Mouse (Mus musculus) liver, embryonic 12.5 days (tissue): ENCODE results near the gene Vhl. TPM values are rescaled to one million over a fixed set of nuclear protein-coding genes. Genes with fewer than 3 reads are reported as not detected.
A peak's percentile ranks its signal among the peaks of the same experiment; 100 is the strongest.

ENCODE experiments used
- ATAC-seq: fragments of 200-750 bp; cut with Nextera tagmentation; 2 replicates; pipeline ENCODE4 v1.8.0; 2017; ENCODE audit warnings: moderate number of reproducible peaks, mild to moderate bottlenecking, moderate library complexity
- H3K27ac ChIP-seq: fragments of 300-500 bp; sonication (generic); 2 replicates; pipeline ENCODE4 v1.5.1; 2016; ENCODE audit warnings: mild to moderate bottlenecking
- H3K27me3 ChIP-seq: fragments of 300-500 bp; sonication (generic); replicated peaks from 2 replicates; pipeline ENCODE4 v1.6.1; 2016; ENCODE audit warnings: mild to moderate bottlenecking, moderate library complexity
- H3K36me3 ChIP-seq: fragments of 300-500 bp; sonication (generic); 2 replicates; pipeline ENCODE4 v1.6.1; 2016; ENCODE audit warnings: mild to moderate bottlenecking, moderate library complexity
- H3K4me1 ChIP-seq: fragments of 300-500 bp; sonication (generic); 2 replicates; pipeline ENCODE4 v1.6.1; 2016
- H3K4me2 ChIP-seq: fragments of 300-500 bp; sonication (generic); 2 replicates; pipeline ENCODE4 v1.6.1; 2016; ENCODE audit warnings: mild to moderate bottlenecking, moderate library complexity
- H3K4me3 ChIP-seq: fragments of 300-500 bp; sonication (generic); 2 replicates; pipeline ENCODE4 v1.5.1; 2016; ENCODE audit warnings: mild to moderate bottlenecking, moderate library complexity
- H3K9ac ChIP-seq: fragments of 300-500 bp; sonication (generic); 2 replicates; pipeline ENCODE4 v1.6.1; 2016; ENCODE audit warnings: mild to moderate bottlenecking, moderate library complexity
- H3K9me3 ChIP-seq: fragments of 300-500 bp; sonication (generic); replicated peaks from 2 replicates; pipeline ENCODE4 v1.6.1; 2016; ENCODE audit warnings: mild to moderate bottlenecking, moderate library complexity
- WGBS: fragments of 180-500 bp; shearing (Covaris S2); methylation state at CpG from one replicate; pipeline ENCODE4 v1.1.7; 2016; ENCODE audit not compliant: insufficient replicate concordance; 5-methylcytosine and 5-hydroxymethylcytosine counted together
- polyA plus RNA-seq: library from polyadenylated mRNA; unstranded; fragments of >200 nt; fragmentation: Nextera tagmentation; extraction: Ambion mirVana; gene quantifications from 2 replicates; pipeline ENCODE4 v1.2.1, GENCODE M21; 2016

Vhl gene
- polyA plus RNA-seq, 1 experiment from 2014 or later: 14.8 TPM

DNA sequence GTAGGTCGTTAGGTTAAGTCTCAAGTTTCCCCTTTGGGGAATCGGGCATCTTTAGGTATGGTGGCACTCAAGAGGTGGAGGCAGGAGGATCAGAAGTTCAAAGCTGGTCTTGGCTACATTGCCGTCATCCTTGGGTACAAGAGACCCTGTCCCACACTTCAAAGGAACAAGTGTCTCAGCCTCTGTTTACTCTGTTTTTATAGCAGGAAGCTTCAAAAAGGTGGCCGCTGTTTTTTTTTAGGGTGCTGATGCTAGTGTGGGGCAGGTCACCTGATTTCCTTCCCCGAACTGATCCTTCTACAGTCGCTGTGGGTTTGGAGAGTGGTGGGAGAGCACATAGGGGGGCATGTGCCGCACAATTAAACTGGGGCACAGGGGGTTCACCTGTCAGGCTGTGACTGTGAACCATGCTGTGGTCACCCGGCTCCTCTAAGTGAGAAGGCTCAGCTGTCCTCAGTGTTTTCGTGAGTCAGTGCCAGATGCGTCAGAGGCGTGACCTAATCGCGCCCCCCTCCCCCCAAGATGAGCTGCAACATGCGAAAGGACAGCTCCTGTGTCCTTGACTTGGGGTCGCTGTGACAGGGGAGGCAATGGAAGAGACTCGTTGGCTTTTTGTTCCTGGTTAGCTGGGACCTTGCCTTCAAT, 31.1 kb downstream of the Vhl start:
- Histone ChIP-seq H3K9me3 (no peaks in the 10 kb centered on the region), H3K36me3 (0 out of 2 replicates have a peak, but pooled peaks cover 4% of the 10 kb centered on the region), H3K27me3 (no peaks in the 10 kb centered on the region), H3K9ac (no peak overlapping the region), H3K4me1 (peaks cover 43% of the 10 kb centered on the region), H3K4me3 (no peak overlapping the region), H3K27ac (no peak overlapping the region), H3K4me2 (no peak overlapping the region)
- 65% methylated on average over 16 of the region's 16 CpGs for WGBS
- ATAC-seq: no peak

DNA sequence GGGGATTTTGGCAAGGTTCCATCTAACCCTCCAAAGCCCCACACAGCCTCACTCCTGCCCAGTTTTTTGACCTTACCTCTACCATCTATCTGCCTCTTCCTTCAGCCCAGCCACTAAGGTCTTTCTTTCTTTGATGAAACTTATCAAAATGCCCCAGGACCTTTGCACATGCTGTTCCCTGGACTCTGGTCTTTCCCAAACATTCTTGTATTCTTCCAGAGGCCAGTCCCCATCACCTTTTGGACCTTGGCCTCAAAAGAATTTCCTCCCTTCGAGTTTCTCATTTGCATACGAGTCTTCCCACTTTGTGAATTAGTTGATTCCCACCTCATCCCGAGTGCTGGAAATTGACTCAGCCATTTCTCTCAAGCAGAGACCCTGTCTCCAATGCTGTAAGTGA, 31.7 kb downstream of the Vhl start:
- Histone ChIP-seq H3K27ac (no peak overlapping the region), H3K9me3 (no peaks in the 10 kb centered on the region), H3K9ac (no peak overlapping the region), H3K4me2 (no peak overlapping the region), H3K27me3 (no peaks in the 10 kb centered on the region), H3K4me1 (peaks cover 44% of the 10 kb centered on the region), H3K36me3 (0 out of 2 replicates have a peak, but pooled peaks cover 4% of the 10 kb centered on the region), H3K4me3 (no peak overlapping the region)
- 81% methylated on average over 3 of the region's 3 CpGs for WGBS
- no peak for ATAC-seq

DNA sequence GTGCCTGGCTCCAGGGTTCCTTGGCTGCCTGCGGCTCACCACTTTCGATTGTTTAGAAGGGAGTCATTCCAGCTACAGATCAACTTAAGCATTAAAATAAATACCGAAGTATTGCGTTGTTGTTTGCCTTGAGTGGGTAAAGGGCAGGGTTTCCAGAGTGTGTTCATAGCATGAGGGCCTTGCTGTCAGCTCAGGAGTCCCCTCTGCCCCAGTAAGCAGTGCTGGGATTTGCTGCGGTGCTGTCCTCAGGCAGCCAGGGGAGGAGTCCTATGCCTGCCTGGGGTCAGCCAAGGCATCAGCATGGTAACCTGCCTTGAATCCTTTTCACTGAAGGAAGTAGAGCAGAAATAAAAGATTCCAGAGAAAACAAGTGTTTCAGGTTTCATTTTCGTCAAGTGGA, 33.1 kb downstream of the Vhl start:
- H3K9me3 ChIP-seq: no peaks in the 10 kb centered on the region
- no peak overlapping the region for H3K27ac ChIP-seq
- H3K36me3 ChIP-seq: 0 out of 2 replicates have a peak, but pooled peaks cover 4% of the 10 kb centered on the region
- H3K9ac ChIP-seq: no peak overlapping the region
- no peaks in the 10 kb centered on the region for H3K27me3 ChIP-seq
- H3K4me2 ChIP-seq: no peak overlapping the region
- no peak for ATAC-seq
- WGBS: 82% methylated on average over 6 of the region's 6 CpGs
- no peak overlapping the region for H3K4me3 ChIP-seq
- peaks cover 48% of the 10 kb centered on the region for H3K4me1 ChIP-seq

DNA sequence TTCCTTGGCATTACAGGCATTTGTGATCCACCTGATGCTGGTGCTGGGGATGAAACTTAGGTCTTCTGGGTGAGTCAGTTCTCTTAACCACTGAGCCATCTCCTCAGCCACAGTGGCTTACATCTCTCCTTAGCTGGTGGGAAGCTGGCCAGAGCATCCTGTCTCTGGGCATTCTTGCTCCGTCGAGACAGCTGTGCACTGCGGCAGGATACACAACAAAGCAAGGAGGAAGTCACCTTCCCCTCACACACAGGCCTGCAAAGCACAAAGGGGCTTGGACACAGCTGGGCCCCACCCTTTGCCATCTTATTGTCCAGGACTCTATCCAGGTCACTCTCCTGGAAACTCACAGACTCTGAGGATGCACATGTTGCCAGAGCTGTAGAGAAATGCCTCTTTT, 34.5 kb downstream of the Vhl start:
- peaks cover 43% of the 10 kb centered on the region for H3K4me1 ChIP-seq
- peaks cover 10% of the 10 kb centered on the region for H3K36me3 ChIP-seq
- H3K9me3 ChIP-seq: peaks cover 5% of the 10 kb centered on the region
- no peak for ATAC-seq
- 30% methylated on average over 3 of the region's 3 CpGs for WGBS
- no peak overlapping the region for H3K9ac ChIP-seq
- no peak overlapping the region for H3K4me3 ChIP-seq
- no peak overlapping the region for H3K27ac ChIP-seq
- no peak overlapping the region for H3K4me2 ChIP-seq
- no peaks in the 10 kb centered on the region for H3K27me3 ChIP-seq

DNA sequence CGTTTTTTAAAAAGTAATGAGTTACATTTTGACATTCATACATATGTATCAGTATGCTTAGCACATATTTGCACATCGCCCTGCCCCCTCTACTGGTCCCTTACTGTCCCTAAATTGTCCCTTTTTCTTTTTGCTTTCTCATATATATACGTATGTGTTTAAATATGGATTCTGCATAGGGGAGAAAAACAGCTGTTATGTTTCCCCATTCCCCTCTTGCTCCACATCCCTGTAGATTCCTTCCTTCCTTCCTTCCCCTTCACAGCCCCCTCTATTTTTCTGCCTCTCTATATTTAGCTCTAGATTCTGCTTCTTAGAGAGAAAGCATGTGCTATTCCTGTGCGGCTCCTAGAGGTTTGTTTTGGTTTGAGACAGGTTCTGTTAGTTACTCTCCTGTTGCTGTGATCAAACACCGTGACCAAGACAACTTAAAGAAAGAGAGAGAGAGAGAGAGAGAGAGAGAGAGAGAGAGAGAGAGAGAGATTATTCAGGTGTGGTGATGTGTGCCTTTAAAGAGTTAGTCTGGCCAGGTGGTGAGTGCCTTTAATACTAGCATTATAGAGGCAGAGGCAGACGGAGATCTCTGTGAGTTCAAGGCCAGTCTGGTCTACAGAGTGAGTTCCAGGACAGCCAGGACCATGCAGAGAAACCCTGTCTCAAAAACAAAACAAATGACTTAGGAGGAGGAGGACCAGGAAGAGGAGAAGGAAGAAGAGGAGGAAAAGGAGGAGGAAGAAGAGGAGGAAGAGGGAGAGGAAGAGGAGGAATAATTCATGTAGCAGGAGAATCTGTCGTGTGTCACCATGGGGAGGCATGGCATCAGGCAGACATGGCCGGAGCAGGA, 36.1 kb downstream of the Vhl start:
- Histone ChIP-seq H3K4me2 (no peak overlapping the region), H3K36me3 (peaks cover 7% of the 10 kb centered on the region), H3K27me3 (no peaks in the 10 kb centered on the region), H3K4me1 (peaks cover 35% of the 10 kb centered on the region), H3K4me3 (no peak overlapping the region), H3K9ac (no peak overlapping the region), H3K27ac (peak overlapping the region; percentile 22; the same call in 1 of the 2 replicates), H3K9me3 (peaks cover 5% of the 10 kb centered on the region)
- 63% methylated on average over 8 of the region's 8 CpGs for WGBS
- no peak for ATAC-seq

DNA sequence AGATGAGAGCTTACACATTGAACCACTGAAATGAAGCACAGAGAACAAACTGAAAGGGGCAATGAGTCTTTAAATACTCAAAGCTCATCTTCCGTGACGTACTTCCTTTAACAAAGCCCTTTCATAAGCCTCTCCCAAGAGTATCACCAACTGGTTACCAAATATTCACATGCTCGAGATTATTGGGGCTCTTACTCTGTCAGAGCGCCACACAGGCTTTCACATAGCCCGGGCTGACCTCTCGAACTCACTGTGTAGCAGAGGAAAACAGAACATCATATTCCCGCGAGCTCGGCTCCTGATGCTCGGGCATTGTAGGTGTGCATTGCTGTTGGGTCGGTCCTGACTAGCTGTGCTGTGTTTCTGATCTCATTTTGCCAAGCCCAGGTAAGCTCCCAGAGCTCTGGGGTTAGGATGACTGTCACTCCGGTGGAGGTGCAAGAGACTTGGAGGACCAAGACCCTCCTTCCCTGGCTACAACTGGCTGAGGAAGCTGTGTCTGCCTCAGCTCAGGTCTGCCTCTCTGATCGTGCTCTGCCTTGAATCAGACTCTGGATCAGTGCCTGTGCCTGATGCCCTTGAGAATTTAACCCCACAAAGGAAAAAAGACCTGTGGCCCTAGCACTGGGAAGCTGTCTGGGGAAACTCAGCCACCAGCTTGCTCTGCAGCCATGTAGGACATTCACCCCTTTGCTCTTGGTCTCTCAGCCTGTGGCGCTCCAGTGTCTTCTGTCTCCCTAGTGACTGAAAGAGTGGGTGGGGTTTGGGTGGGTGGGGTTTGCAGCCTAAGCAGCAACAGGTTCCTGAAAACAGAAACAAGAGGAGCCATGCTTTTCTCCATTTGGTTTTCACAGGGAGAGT, 37.0 kb downstream of the Vhl start:
- 0 out of 2 replicates have a peak overlapping the region, but pooled peaks have one; percentile 3 for H3K27ac ChIP-seq
- H3K4me2 ChIP-seq: no peak overlapping the region; the same call in 1 of the 2 replicates
- H3K9me3 ChIP-seq: peaks cover 5% of the 10 kb centered on the region
- peaks cover 32% of the 10 kb centered on the region for H3K4me1 ChIP-seq
- peaks cover 7% of the 10 kb centered on the region for H3K36me3 ChIP-seq
- 65% methylated on average over 14 of the region's 14 CpGs for WGBS
- H3K4me3 ChIP-seq: no peak overlapping the region
- no peaks in the 10 kb centered on the region for H3K27me3 ChIP-seq
- no peak overlapping the region for H3K9ac ChIP-seq
- ATAC-seq: no peak

DNA sequence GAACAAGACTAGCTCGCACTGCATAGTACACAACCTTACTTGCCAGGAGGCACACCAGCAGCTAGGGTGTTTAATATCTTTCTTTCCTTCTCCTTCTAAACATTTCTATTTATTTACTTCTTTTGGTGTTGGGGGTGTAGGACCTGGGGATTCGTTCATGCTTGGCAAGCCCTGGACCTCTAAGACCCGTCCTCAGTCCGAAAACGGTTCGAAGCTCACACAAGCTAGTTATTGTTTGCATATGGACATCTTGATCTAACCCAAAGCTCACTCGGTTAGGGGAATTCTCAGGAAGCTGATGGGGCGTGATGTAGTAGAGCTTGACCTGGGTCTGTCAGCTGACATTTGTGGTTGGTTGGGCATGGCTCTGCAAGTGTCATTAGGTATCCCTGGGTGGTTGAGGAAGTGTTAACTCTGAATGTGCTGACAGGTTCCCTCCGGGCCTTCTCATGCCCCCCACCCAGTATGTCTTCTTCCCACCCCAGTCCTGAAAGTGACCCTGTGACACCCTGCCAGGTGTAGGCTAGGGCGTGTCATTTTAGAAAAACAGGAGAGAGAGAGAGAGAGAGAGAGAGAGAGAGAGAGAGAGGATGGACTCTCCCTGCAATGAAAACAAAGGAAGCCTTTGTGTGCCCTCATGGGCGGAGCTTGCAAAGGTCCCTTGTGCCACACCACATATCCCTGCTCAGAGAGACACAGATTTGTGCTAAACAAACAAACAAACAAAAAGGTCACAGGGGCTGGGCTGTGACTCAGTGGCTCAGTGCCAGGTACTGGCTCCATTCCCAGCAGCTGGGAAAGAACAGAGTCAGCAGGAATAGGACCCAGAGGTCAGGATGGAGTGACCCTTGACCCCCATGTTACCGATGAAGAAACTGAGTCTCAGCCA, 37.8 kb downstream of the Vhl start:
- no peaks in the 10 kb centered on the region for H3K27me3 ChIP-seq
- H3K4me3 ChIP-seq: no peak overlapping the region
- peak overlapping the region; percentile 3; the same call in 1 of the 2 replicates for H3K27ac ChIP-seq
- H3K9ac ChIP-seq: no peak overlapping the region
- ATAC-seq: 0 out of 2 replicates have a peak, but pooled peaks have one; percentile 18
- peaks cover 7% of the 10 kb centered on the region for H3K36me3 ChIP-seq
- H3K4me1 ChIP-seq: peaks cover 38% of the 10 kb centered on the region
- H3K9me3 ChIP-seq: peaks cover 5% of the 10 kb centered on the region
- WGBS: 50% methylated on average over 12 of the region's 12 CpGs
- no peak overlapping the region; the same call in 1 of the 2 replicates for H3K4me2 ChIP-seq

DNA sequence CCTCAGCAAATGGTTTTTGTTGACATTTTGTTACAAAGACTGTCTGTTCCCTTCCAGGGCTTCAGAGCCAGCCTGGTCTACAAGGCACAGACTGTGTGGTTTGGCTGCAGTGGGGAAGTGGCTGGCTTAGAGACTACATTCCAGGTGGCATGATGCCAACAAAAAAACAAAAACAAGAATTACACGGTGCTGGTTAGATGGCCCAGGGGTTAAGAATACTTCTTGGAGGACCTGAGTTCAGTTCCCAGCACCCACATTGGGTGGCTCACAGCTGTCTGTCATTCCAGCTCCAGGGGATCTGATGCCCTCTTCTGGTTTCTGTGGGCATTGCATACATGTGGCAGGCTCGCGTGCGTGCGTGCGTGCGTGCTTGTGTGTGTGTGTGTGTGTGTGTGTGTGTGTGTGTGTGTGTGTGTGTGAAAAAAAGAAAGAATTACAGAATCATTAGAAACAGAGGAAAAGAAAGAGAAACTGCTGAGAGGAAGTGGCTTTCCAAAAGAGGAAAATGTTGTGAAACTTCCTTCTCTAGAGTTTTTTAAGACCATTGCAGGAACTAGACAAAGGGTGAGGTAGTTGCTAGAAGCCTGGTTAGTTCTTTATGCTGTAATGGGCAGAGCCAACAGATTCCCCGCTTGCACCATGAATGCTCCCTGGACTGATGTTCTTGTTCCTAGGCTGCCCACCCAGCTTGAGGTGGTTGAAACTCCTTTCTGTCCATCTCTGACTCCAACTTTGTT, 39.4 kb downstream of the Vhl start:
- no peak; the same call in 1 of the 2 replicates for ATAC-seq
- peaks cover 5% of the 10 kb centered on the region for H3K9me3 ChIP-seq
- H3K4me1 ChIP-seq: peaks cover 39% of the 10 kb centered on the region
- peaks cover 7% of the 10 kb centered on the region for H3K36me3 ChIP-seq
- H3K4me2 ChIP-seq: no peak overlapping the region
- no peaks in the 10 kb centered on the region for H3K27me3 ChIP-seq
- WGBS: 91% methylated on average over 8 of the region's 8 CpGs
- no peak overlapping the region for H3K9ac ChIP-seq
- H3K27ac ChIP-seq: no peak overlapping the region
- no peak overlapping the region for H3K4me3 ChIP-seq

DNA sequence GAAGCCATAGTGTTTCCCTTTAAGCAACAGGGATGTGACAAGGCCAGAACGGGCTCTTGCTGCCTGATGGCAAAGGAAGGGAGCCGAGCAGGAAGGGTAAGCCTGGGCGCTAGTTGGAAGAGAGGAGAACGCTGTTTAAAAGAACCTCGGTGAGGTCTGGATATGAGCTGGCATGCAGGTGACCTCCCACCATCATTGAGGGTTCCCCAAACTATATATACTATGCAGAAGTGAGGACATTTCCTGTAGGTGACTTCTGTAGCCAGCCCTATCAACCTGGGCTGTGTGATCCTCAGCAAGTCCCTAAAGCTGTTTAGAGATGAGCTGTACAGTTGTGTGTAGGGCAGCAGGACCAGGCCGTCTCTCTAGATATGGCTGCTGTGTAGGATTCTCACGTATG, 40.5 kb downstream of the Vhl start:
- H3K9ac ChIP-seq: no peak overlapping the region
- H3K27me3 ChIP-seq: no peaks in the 10 kb centered on the region
- ATAC-seq: no peak
- 71% methylated on average over 7 of the region's 7 CpGs for WGBS
- H3K4me3 ChIP-seq: no peak overlapping the region
- H3K27ac ChIP-seq: no peak overlapping the region
- peaks cover 5% of the 10 kb centered on the region for H3K9me3 ChIP-seq
- no peak overlapping the region for H3K4me2 ChIP-seq
- H3K4me1 ChIP-seq: peaks cover 47% of the 10 kb centered on the region
- peaks cover 7% of the 10 kb centered on the region for H3K36me3 ChIP-seq

DNA sequence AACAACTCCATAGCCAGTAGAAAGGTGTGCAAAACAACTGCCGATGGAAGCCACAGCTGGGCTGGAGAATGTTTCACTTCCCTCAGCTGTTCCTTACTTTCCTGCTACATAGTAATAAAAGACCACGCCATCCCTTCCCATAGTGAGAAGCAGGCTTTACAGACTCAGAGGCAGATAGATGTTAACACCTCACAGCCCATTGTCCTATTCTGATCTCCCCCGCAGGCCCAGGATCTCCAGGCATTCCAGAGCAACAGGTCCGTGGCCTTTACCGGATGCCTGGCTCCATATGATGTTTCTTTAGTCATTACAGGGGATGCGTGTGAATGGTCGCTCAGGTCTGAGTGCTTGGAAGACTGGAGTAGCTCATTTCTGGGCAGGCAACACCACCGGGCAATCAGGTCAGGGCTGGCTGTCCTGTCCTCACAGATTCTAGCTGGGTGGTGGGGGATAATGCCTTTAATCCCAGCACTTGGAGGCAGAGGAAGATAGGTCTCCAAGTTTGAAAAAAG, 43.9 kb downstream of the Vhl start:
- ATAC-seq: no peak
- Histone ChIP-seq H3K27ac (0 out of 2 replicates have a peak overlapping the region, but pooled peaks have one; percentile 42), H3K4me3 (no peak overlapping the region), H3K27me3 (no peaks in the 10 kb centered on the region), H3K4me2 (no peak overlapping the region), H3K9ac (no peak overlapping the region), H3K4me1 (peaks cover 27% of the 10 kb centered on the region), H3K36me3 (peaks cover 15% of the 10 kb centered on the region), H3K9me3 (peaks cover 12% of the 10 kb centered on the region)
- WGBS: 73% methylated on average over 8 of the region's 8 CpGs
